Mouse (Mus musculus) lung, postnatal 14 days (tissue): ENCODE data around the gene Rplp2.

ENCODE experiments used
- DNase-seq: peaks from one replicate; pipeline ENCODE4 v3.0.0; 2021

Gene Rplp2

DNA sequence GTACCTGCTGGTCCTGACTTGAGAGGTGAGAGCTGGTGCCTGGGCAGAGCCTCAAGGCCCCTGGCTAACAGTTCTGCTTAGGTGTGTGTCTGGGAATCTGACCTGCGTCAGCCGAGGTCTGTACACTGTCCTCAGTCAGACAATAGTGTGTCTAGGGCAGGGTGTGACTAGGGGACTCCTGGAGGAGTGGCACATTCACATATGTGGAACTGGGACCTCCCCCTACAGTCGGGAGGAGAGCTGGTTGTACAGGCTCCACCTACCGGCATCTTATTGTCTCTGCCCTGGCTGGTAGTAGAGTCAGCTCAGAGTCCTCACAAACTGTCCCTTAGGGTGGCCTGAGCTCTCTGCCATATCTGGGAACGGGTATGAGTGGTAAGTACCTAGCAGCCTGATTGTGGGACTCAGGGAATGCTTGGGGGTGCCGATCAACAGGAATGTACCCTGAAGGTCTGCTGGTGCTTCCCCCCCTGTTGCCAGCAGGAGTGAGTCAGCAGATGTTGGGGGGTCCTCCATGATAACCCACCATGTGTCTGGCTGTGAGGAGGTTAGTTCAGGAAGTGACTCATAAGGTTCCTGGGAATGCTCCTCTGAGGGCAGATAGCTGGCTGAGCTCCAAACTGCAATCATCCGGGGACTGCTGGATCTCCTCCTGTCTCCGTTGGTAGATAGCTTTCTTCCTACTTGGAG, 21.5 kb downstream of the Rplp2 start:
- peak; percentile 75 for DNase-seq

DNA sequence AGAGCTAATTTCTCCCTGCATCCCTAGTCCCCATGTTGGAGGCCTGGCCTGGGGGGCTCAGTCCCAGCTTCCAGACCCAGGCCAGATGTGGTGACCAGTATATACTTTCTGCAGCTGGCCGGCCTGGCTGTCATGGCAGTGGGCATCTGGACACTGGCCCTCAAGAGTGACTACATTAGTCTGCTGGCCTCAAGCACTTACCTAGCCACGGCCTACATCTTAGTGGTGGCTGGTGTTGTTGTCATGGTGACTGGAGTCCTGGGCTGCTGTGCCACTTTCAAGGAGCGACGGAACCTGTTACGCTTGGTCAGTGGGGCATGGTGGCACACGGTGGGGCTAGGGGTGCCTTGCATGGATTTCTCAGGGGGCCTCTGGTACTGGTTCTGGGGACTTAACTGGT, 22.2 kb downstream of the Rplp2 start:
- no peak for DNase-seq

DNA sequence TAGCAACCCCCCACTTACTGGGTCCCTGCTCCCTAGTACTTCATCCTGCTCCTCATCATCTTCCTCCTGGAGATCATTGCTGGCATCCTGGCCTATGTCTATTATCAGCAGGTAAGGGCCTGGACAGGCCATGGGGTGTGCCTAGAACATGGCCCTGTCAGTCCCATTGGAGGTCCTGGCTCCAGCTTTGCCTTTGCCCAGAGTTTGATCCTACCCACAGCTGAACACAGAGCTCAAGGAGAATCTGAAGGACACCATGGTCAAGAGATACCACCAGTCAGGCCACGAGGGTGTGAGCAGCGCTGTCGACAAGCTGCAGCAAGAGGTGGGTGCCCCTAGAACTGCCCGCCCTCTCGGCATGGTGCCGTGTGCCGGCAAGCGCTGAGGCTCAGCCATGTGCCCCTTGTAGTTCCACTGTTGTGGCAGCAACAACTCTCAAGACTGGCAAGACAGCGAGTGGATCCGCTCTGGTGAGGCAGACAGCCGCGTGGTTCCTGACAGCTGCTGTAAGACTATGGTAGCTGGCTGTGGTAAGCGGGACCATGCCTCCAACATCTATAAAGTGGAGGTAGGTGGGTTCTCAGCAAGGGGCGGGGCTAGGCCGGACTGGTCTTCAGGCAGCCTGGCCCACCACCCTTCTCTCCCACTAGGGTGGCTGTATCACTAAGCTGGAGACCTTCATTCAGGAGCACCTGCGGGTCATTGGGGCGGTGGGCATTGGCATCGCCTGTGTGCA, 22.9 kb downstream of the Rplp2 start:
- DNase-seq, result no peak

DNA sequence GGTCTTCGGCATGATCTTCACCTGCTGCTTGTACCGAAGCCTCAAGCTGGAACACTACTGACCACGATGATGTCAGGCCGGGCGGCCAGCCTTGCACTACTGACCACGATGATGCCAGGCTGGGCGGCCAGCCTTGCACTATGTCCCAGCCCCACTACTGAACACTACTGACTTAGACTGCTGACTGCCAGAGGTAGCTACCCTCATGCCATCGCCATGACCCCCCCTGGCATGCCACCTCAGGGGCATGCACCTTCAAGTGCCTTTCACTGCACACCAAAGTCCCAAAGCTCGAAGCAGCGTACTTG, 23.4 kb downstream of the Rplp2 start:
- no peak for DNase-seq

DNA sequence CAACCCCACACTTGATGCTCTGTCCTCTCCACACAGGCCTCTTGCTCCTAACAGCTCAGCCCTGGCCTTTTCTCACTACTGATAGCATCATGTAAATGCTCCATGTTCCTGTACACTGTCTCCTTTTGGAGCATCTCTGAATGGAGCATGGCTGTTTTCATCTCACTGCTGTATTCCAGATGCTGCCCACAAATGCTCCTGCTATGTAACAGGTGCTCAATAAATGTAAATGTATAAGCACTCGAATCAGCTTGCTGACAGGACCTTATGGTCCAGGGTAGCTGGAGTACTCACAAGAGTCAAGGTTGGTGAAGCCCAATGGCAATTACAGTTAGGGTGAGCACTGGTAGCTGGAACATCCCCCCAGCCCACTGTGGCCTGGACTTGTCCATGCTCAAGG, 24.1 kb downstream of the Rplp2 start:
- DNase-seq, result no peak

DNA sequence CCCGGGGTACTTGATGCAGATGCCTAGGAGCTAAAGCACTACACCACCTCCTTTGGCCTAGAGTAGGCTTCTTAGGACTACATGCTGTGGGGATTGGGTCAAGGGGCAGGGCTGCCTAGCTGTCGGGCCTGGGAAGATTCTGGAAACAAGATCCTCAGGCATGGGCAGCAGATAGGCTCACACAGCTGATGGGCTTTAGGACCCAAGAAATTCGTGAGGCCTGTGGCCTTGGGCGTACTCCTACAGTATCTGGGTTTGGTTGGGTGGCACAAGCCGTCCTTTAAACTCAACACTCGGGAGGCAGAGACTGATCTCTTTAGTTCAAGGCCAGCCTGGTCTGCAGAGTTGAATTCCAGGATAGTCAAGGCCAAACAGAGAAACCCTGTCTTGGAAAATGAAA, 25.1 kb downstream of the Rplp2 start:
- DNase-seq, result no peak

DNA sequence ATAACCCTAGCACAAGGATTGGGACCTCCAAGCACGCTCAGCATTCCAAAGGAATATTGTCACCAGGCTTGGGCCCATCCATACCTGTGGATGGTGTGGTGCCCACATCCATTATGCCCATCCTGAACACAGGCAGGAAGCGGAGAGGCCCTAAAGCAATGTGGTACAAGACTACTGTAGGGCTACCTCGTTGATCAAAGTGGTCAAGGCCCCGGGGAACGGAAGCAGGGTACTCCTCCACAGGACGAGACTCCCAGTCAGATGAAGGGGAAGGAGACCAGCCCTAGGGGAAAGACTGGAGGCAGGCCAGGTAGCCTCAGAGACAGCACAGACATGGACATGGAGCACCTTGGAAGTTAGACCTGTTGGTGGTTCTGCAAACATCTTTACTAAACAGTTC, 25.6 kb downstream of the Rplp2 start:
- DNase-seq, result no peak

DNA sequence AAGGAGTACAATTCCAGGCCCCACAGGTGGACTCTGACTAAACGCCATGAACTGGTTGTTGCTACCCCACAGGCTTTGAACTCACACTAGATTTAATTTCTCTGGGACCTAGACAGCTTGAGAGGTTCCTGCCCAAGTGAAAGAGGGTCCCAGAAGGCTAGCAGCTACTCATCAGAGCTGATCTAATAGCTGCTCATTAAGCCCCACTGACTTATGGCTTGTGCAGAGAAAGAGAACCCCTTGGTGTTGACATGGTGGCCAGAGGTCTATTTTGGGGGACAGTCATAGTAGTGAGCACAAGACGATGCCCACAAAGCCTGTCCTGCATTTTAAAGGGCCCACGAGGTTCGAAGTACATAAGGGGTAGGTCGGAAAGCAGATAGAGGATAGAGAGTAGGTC, 27.0 kb downstream of the Rplp2 start:
- no peak for DNase-seq

DNA sequence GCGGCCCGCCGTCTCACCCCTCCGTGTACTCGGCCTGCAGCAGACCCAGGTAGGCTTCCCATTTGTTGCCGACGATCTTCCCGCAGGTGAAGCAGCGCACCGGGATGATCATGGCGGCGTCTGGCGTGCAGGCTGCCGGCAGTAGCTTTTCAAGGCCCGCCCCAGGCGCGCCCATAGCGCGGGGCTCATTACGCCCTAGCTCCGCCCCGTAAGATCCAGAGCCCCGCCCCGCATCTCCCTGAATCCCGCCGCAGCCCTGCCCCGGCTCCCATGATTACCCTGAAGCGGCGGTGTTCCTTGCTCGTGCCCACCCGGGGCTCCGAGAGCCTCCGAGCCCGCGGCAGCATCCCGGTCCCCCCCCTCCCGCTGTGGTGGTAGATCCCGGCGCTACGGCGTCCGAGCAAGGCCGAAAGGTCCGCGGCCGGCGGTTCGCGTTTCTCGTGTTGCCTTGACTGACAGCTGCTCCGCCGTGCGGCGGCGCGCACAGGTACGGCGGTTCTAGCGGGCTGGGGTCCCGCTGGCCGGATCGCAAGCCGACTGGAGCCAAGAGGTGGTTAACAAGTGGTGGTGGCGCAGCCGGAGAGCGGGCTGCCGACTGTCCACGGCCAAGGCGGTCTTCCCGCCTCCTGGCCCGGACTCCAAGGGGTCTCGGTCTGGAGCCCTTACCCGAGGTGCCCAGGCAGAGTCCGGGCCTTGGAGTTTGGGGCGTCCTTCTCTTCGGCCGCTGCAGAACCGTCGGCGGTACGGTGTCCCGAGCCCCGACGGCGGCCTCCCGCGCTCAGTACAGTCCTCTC, 28.0 kb downstream of the Rplp2 start, which contains the start of the genes Polr2l and Tspan4:
TSS of gene Polr2l (minus strand) at position 122 of the 794 bp plus-strand sequence.
TSS of gene Tspan4 (plus strand) at position 230 of the 794 bp plus-strand sequence.
- DNase-seq, result peak; percentile 83

DNA sequence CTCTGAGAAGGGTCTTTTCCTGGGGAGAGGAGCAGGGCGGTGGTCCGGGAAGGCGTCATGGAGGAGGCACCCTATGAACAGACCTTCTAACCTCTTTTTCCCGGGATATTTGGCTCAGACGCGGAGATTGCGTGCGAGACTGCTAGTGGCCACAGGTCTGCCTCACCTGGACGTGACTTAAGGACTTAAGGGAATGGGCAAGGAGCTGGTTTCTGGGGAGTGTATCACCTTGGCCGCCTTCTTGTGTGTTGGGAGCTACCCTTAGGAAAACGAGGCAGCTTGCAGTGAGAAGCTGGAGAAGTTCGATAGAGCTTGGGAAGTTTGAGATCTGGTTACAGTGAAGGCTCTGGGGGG, 28.6 kb downstream of the Rplp2 start:
- no peak for DNase-seq

DNA sequence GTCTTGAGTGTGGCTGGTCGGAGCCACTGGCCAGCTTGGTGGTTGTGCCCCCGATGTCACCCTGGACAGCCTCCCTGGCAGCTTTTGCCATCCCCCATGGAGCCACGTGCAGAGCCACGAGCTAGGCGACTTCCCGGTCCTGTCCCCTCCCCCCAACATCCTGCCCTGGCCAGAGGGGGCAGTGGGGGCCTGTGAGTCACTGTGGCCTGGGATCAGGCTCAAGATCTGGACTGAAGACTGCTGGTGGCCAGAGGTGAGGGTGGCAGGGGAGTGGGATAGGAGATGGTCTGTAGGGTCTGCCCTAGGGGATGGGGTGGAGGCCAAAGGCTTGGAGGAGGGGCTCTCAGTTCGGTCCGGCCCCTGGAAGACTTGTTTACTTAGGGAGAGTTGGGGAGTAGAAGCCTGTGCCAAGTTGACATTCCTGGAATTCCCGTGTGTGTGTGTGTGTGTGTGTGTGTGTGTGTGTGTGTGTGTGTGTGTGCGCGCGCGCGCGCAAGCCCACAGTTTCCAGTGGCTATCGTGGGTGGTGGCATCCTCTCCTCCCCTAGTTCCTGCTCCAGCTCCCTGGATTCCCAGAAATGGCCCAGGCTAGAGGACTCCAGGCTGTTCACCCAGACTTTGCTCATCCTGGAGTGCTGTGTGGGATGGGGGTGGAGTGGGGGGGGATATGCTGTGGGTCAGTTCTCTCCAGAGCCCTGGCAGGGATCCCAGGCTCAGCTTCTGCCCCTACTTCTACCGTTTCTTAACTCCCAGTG, 29.2 kb downstream of the Rplp2 start:
- peak; percentile 86 for DNase-seq

DNA sequence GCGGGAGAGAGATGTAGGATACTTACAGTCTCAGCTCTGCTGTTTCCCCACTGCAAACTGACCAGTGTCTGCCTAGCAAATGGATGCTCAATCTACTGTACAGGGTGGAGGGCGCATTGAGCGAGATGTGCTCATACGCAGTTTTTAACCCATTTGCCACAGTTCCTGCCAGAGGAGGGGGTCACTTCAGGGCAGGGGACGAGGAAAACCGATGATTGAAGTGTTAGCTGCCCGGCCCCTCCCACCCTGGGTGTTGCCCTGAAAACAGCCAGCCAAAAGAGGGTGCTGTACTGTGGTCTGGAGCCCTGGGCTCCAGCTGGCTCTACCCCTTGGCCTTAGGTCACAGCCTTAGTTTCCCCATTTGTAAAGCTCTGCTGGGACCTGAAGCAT, 29.8 kb downstream of the Rplp2 start:
- DNase-seq, result no peak

DNA sequence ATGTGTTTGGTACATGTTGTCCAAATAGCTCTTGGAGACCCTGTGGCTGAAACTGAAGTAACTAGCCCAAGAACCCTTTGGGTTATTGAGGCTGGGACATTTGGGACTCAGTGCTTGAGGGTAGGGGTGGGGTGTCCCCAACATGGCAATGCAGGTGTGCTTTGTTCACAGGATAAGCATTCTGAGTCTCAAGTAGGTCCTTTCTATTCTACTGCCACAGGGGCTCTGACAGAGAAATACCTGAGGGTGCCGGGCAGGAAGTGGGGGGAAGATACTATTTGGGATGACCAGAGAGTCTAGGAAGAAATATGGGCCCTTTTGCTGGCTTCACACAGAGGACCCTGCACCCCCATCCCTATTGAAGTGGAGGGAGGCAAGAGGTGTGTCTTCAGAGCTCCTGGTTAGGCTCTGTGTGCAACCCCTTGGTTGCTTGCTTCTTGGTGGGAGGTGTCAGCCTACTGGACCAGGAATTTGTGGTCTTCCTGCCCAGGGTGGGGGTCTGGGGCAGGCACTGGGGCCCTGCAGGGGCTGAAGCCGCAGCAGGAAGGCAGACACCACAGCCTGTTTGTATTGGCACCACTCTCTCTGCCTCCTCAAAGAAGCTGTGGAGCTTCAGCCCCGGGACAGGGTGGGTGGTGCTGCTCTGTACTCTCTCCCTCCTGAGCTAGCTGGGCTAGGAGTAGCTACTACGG, 30.6 kb downstream of the Rplp2 start:
- no peak for DNase-seq

DNA sequence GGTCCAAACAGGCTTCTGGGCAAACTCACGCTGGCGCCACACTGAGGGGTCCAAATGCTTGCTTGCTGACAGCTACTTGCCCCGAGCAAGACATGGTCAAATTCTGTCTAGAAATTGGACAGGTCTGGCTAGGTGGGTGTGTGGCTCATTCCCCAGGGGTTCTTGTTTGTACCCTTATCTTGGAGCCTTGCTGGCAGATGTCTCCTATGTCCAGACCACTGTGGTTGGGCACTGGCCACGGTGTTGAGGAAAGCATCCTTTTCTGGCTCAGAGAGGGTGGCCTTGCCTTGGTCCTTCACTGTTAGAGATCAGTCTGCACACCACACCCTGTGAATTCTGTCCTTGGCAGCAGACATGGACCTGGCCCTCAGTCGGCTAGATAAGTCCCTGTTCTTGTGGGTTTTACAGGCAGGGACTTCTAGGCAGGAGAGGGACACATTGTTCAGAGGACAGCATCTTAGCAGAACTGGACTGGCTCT, 31.1 kb downstream of the Rplp2 start:
- DNase-seq, result no peak

DNA sequence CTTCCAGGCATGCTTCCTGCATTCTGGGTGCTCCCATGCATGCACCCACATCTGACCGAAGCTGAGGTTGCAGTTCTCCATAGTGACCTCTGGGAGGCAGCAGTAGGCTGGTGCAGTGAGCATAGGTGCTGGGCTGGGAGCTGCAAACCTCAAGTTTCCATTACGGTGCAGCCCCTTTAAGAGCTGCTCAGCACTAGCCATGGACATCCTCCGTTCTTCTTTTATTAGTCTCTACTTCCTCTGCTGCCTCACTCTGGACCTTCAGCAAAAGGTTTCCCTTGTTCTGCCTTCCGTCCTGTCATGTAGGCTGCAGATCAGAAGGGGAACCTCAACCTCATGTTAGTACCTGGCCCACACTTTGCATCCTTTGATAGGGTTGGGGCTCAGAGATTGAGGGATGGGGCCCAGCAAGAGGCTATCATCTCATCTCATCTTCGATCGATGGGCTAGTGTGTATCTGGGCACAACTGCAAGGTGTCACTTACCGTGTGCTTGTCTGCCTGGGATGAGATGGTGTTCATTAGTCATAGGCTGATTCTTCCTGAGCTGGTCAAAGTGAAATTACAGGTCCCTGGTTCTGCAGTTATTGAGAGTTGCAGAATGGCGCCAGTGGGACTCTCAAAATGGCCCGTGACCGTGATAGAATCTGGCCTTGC, 33.8 kb downstream of the Rplp2 start:
- peak; percentile 75 for DNase-seq

DNA sequence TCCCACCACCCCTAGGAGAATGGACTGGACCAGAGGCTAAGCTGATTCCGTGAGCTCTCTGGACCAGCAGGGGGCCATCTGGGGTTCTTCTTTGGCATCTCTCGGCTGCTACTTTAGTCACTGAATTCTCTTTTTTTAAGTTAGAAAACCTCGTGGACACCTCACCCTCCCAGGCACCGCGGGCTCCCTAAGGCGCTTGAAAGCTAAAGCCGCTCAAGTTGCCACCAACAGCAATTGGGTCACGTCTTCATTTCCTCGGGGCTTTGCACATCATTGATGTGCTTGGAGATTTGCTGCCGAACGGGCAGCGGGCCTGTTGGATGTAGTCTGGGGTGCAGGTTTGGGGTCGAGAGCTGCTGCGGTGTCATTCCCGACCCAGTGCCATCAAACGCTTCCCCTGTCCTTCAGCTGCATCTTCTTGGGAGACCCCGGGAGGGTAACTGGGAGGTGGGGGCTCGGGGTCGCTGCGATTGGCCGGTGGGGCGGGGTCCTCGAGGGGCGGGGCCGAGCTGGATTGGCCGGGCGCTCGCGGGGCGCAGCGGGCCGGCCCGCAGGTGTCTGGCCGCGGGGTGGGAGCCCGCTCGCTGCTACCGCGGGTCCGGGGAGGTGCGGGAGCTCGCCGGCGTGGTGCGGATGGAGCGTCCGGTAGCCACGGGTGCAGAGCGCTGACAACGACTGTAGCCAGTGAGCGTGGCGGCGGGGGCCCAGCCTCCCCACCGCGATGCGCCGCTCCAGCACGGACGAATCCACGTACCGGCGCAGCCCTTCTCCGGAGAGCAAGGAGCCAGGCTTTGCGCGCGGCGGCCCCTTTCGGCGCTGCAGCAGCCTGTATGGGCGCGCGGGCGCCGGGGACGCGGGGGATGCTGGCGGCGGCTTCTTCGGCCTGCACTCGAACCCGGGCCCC, 34.6 kb downstream of the Rplp2 start:
- DNase-seq, result peak; percentile 58

DNA sequence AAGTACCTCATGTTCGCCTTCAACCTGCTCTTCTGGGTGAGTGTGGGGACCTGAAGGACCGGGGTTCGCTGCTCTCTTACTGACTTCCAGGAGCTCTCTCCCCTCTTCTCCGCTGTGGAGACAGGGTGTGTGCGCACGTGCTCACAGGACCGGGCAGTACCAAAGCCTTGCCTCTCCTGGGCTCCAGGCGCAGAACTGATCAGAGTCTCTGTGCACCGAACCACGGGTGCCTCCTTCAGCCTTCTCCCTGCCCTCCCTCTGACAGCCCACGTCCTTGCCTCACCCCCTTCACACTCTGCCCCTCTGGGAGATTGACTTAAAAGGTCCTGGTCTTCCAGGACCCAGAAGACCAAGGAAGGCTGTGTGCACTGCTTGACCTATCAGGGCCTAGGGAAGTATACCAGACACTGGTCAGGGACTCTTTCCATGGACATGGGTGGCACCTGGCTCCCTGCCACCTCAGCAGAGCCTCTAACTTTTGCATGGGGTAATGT, 35.4 kb downstream of the Rplp2 start:
- DNase-seq, result no peak

DNA sequence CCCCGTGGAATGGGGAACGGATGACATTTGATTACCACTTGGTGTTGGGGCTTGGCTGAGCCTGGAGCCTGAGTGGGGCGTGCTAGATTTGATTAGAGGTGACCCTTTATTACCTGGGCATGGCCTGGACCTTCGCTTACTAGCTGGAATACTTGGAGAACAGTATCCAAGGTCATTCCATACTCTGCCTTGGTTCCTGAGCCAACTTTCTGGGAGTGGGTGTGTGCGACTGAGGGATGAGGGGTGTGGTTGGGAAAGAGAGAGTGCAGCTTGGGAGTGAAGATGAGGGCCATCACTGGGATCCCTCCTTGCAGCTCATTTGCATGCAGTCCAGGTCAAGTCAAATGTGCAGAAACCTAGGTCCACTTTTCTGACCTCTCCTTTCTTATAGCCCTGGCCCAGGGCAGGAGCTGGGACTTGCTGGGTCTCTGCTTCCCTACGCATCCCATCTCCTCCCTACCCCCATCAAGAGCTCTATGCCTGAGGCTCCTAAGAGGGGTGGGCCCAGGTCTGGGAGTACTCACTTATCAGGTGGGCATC, 36.0 kb downstream of the Rplp2 start:
- DNase-seq, result no peak

DNA sequence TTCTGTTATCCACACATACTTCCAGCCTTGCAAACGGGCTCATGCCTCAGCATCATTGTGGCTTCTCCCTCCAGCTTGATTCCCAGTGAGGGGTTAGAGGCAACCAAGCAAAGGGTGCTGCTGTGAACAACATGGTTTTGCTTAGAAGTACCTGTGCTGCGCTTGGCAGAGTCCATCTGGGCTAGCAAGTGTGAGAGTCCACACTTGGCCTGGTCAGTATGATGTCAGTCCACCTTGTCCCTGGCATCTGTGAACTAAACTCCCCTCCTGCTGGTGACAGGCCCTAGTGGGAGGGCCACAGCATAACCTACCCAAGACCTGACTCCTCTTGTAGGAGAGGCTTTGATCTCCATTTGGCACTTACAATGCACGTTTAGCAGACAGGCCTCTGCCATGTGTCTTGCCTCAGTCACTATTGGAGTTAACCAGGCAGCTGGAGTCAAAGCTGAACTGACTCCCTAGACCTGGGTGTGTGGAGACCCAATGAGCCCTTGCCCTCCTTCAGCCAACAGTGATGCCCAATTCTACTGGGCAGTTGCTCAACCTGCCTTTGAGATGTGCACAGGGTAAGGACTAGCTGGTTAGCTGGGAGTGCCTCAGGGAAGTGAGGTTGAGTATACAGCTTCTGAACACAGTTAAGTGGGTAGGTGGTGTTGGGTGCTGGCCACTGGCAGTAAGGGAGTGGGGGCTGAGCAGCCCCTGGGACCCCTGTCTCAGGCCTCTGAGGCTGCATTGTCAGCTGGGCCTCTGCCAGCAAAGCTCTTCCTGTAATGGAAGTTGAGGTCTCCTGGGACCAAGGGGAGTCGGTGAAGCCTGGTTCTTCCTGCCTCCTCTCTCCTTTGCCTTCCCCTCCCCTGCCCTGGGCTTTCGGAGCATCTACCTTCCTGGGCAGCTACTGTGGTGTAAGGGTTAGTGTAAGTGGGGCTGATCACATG, 37.3 kb downstream of the Rplp2 start:
- DNase-seq, result no peak
